Mouse (Mus musculus) midbrain, postnatal 0 days (tissue): ENCODE data around the gene Catsper3. TPM values are rescaled to one million over a fixed set of nuclear protein-coding genes. Genes with fewer than 3 reads are reported as not detected.

Experiments used
- ATAC-seq: fragments of 200-750 bp; cut with Nextera tagmentation; 2 replicates; pipeline ENCODE4 v1.8.0; 2017; ENCODE audit warnings: moderate number of reproducible peaks, mild to moderate bottlenecking, moderate TSS enrichment, moderate library complexity; ENCODE audit not compliant: low FRiP score
- DNase-seq: peaks from one replicate; pipeline ENCODE4 v3.0.0-alpha.2; 2015; ENCODE audit warnings: low spot score
- H3K27ac ChIP-seq: fragments of 300-500 bp; sonication (generic); 2 replicates; pipeline ENCODE4 v1.5.1; 2014; ENCODE audit warnings: low read depth, mild to moderate bottlenecking, low read length, mixed read lengths
- H3K27me3 ChIP-seq: fragments of 300-500 bp; sonication (generic); 2 replicates; pipeline ENCODE4 v1.6.1; 2014; ENCODE audit warnings: low read length, control low read depth, mixed read lengths; ENCODE audit not compliant: insufficient read depth
- H3K36me3 ChIP-seq: fragments of 300-500 bp; sonication (generic); 2 replicates; pipeline ENCODE4 v1.6.1; 2014; ENCODE audit warnings: low read length, control low read depth, mixed read lengths; ENCODE audit not compliant: insufficient read depth
- H3K4me1 ChIP-seq: fragments of 300-500 bp; sonication (generic); 2 replicates; pipeline ENCODE4 v1.6.1; 2014; ENCODE audit warnings: mild to moderate bottlenecking, control low read depth, antibody characterized with exemption, low read length, mixed read lengths; ENCODE audit not compliant: insufficient read depth
- H3K4me2 ChIP-seq: fragments of 300-500 bp; sonication (generic); 2 replicates; pipeline ENCODE4 v1.6.1; 2014; ENCODE audit warnings: low read depth, mild to moderate bottlenecking, low read length, mixed read lengths; ENCODE audit not compliant: poor library complexity, severe bottlenecking
- H3K4me3 ChIP-seq: fragments of 300-500 bp; sonication (generic); 2 replicates; pipeline ENCODE4 v1.5.1; 2014; ENCODE audit warnings: low read depth, mild to moderate bottlenecking, low read length, moderate library complexity
- H3K9ac ChIP-seq: fragments of 300-500 bp; sonication (generic); replicated peaks from 2 replicates; pipeline ENCODE4 v1.6.1; 2014; ENCODE audit warnings: mild to moderate bottlenecking, low read length, moderate library complexity, mixed read lengths; ENCODE audit not compliant: poor library complexity, severe bottlenecking
- H3K9me3 ChIP-seq: fragments of 300-500 bp; sonication (generic); 2 replicates; pipeline ENCODE4 v1.6.1; 2016; ENCODE audit warnings: low read length, control low read depth
- CTCF ChIP-seq: IDR thresholded peaks from 2 replicates; pipeline ENCODE4 v1.5.1; 2016; ENCODE audit warnings: antibody characterized with exemption, mild to moderate bottlenecking
- WGBS: fragments of 180-500 bp; shearing (Covaris S2); extraction: QIAGEN DNeasy Blood & Tissue Kit; methylation state at CpG from one replicate; pipeline ENCODE4 v1.1.7; 2014; 5-methylcytosine and 5-hydroxymethylcytosine counted together
- polyA plus RNA-seq: library from polyadenylated mRNA; unstranded; fragments of >200 nt; fragmentation: Nextera tagmentation; extraction: Ambion mirVana; gene quantifications from 2 replicates; pipeline ENCODE4 v1.2.1, GENCODE M21; 2015
- total RNA-seq: library from RNA; depleted of rRNA; stranded (reverse); fragments of >200 nt; gene quantifications from 2 replicates; pipeline ENCODE4 v1.2.3, GENCODE M21; 2014

Catsper3 gene
- total and polyA plus RNA-seq, 2 experiments from 2014 or later: 0.30 TPM; not detected in 1

DNA sequence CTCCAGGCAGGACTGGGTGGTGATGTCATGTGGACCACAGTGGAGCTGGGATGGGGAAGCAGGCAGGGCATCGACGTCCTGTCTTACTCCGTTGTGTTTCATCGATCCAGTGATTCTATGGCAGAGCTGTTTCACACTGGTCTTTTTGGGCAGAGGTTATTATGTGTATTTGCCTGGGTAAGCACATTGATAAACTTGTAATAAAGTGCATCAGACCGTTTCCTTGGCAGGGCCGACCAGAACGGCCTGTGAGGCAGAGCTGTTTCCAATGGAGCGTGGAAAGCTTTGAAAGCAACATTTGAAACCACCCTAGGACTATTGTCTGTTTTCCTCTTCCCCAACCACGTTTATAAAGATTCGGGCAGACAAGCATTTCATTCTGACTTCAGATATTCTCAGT, 23.8 kb upstream of the Catsper3 start:
- Histone ChIP-seq H3K4me2 (no peak overlapping the region), H3K9ac (no peak overlapping the region), H3K4me1 (no peaks in the 10 kb centered on the region), H3K36me3 (no peaks in the 10 kb centered on the region), H3K4me3 (no peak overlapping the region), H3K9me3 (no peaks in the 10 kb centered on the region), H3K27ac (no peak overlapping the region), H3K27me3 (no peaks in the 10 kb centered on the region)
- WGBS: 44% methylated on average over 10 of the region's 10 CpGs
- ATAC-seq: no peak
- TF ChIP-seq CTCF: no peak
- DNase-seq: no peak

DNA sequence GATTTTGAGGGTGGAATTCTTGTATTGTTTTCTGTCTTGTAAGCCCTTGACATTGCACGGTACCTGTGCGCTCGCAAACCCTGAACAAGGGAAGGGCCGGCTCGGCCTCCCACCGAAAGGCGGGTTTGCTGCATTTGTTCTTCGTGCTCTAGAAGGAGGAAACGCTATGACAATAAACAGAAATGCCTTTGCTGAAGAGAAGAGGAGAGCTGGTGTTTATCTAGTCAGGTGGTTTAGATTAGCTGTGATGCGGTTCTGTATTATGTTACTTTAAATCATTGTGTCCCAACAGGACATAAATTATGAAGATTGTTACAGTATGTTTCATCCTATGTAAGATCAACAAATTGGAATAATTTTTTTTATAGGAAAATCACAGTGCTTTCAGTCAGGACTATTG, 22.9 kb upstream of the Catsper3 start:
- ATAC-seq (no peak), DNase-seq (no peak)

DNA sequence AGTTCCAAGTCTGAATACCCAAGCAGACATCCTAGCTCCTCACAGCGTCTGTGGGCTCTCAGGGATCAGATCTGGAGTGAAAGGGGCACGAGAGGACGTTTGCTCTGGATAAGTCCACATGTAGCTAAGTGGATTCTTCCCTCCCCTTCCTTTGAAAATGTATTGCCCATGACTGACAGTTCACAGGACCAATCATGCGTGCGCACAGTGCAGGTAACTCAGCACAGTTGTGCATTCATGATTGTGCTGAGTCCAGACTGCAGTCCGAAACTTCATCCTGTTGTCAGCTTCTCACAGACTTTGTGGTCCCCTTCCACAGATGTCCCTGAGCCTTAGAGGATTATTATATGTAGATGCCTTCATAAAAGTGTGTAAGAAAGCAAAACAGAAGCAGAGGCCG, 10.0 kb upstream of the Catsper3 start:
- Histone ChIP-seq H3K4me2 (no peak overlapping the region), H3K27me3 (no peaks in the 10 kb centered on the region), H3K9me3 (no peaks in the 10 kb centered on the region), H3K27ac (no peak overlapping the region), H3K4me3 (no peak overlapping the region), H3K9ac (no peak overlapping the region), H3K4me1 (no peaks in the 10 kb centered on the region), H3K36me3 (no peaks in the 10 kb centered on the region)
- ATAC-seq: no peak
- WGBS: 85% methylated on average over 7 of the region's 7 CpGs
- no peak for DNase-seq
- no peak for TF ChIP-seq CTCF

More for the DNA sequence above, 22.9 kb upstream of the Catsper3 start:
- WGBS: 80% methylated on average over 10 of the region's 10 CpGs
- no peak for TF ChIP-seq CTCF
- no peak overlapping the region for H3K4me3 ChIP-seq
- H3K9ac ChIP-seq: no peak overlapping the region
- no peaks in the 10 kb centered on the region for H3K27me3 ChIP-seq
- no peak overlapping the region for H3K27ac ChIP-seq
- H3K9me3 ChIP-seq: no peaks in the 10 kb centered on the region
- no peaks in the 10 kb centered on the region for H3K36me3 ChIP-seq
- H3K4me1 ChIP-seq: no peaks in the 10 kb centered on the region
- H3K4me2 ChIP-seq: no peak overlapping the region

DNA sequence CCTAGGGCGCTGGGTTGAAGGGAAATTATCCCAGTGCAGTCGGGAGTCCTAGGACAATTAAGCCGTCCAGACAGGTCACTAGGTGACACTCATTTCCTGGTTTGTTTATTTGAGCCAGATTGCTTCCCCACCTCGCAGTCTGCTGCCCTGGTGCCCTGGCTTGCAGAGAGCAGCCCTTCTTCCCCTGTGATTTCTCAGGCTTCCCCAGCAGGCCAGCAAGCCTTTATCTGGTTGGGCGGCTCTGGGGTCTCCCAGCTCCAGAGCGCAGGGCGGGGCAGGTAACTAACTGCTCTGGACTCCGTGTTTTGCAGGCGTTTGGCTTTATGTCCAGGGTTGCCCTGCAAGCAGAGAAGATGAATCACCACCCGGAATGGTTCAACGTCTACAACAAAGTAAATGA, 9.3 kb upstream of the Catsper3 start:
- WGBS: 75% methylated on average over 11 of the region's 11 CpGs
- no peaks in the 10 kb centered on the region for H3K27me3 ChIP-seq
- TF ChIP-seq CTCF: no peak
- no peaks in the 10 kb centered on the region for H3K9me3 ChIP-seq
- no peaks in the 10 kb centered on the region for H3K4me1 ChIP-seq
- H3K4me2 ChIP-seq: no peak overlapping the region
- DNase-seq: no peak
- ATAC-seq: no peak
- H3K4me3 ChIP-seq: no peak overlapping the region
- H3K9ac ChIP-seq: no peak overlapping the region
- no peak overlapping the region for H3K27ac ChIP-seq
- H3K36me3 ChIP-seq: no peaks in the 10 kb centered on the region

DNA sequence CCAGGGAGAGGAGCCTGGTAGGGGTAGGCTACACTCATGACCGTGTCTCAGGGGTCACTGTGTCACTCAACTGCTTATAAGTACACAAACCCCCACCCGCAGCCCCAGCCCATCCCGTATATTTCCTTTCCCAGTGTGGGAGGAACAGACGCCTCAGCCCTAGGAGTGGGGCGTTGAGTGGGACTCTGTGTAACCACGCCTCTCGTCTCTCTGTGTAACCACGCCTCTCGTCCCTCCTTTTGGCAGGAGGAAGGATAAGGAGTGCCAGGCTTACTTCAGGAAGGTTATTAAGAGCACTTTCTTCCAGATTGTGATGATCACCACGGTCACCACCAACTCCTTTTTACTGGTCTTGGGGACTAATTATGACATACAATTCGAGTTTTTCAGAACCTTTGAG, 1.8 kb downstream of the Catsper3 start:
- Histone ChIP-seq H3K9ac (no peak overlapping the region), H3K27ac (no peak overlapping the region), H3K4me3 (no peak overlapping the region), H3K9me3 (no peaks in the 10 kb centered on the region), H3K36me3 (no peaks in the 10 kb centered on the region), H3K4me2 (no peak overlapping the region), H3K27me3 (no peaks in the 10 kb centered on the region), H3K4me1 (no peaks in the 10 kb centered on the region)
- DNase-seq (no peak), ATAC-seq (no peak)
- TF ChIP-seq CTCF: no peak
- WGBS: 85% methylated on average over 11 of the region's 11 CpGs

DNA sequence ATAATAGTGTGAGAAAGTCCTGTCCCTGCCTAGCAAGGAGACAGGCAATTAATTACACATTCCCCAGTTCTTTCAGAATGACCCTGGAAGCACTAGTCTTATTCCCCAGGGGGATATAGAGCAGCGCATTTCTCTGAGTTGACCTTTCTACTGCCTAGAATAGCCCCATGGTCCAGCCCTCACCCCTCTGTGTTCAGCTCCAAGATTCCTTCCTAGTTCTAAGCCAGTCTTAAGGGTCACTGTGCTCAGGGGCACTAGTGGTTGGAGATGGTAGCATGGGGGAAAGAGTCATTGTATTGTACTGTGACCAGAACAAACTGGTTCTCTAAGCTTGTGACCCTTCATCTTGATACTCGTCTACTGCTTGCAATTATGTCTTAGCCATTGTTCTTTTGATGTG, 16.9 kb downstream of the Catsper3 start:
- WGBS: 54% methylated on average over 2 of the region's 2 CpGs
- Histone ChIP-seq H3K4me1 (no peaks in the 10 kb centered on the region), H3K27ac (no peak overlapping the region), H3K27me3 (no peaks in the 10 kb centered on the region), H3K9me3 (no peaks in the 10 kb centered on the region), H3K36me3 (no peaks in the 10 kb centered on the region), H3K9ac (no peak overlapping the region), H3K4me2 (no peak overlapping the region), H3K4me3 (no peak overlapping the region)
- DNase-seq: no peak
- ATAC-seq: no peak
- TF ChIP-seq CTCF: no peak
